Mouse (Mus musculus) gastrocnemius, adult 8-10 months (tissue): ENCODE measurements around the gene Clec4b2. TPM values are rescaled to one million over a fixed set of nuclear protein-coding genes. Genes with fewer than 3 reads are reported as not detected.

Source experiments
- total RNA-seq, 4 experiments: library from RNA; stranded (reverse); gene quantifications; 2 replicates each; pipeline ENCODE4 v1.2.4; 2022

Clec4b2 gene
- total RNA-seq, 4 experiments from 2014 or later = not detected

Other genes starting within 250 kb of the Clec4b2 start
- under 1 TPM in 3 of 4 experiments, not detected in 1; 0.21 to 0.44 (median 0.34) TPM for gene Clec4a3, start 220.4 kb upstream of the Clec4b2 start, total RNA-seq
- not detected for gene Clec4a4, start 182.5 kb upstream of the Clec4b2 start, total RNA-seq
- not detected for gene Clec4b1, start 122.9 kb upstream of the Clec4b2 start, total RNA-seq
- under 1 TPM in 2 of 4 experiments, not detected in 2; 0.56 to 0.67 TPM for gene Clec4a2, start 66.5 kb upstream of the Clec4b2 start, total RNA-seq
- gene Clec4n, start 57.0 kb downstream of the Clec4b2 start, total RNA-seq = under 1 TPM in 1 of 4 experiments, not detected in 3; 0.76 TPM
- not detected for gene Clec4d, start 89.2 kb downstream of the Clec4b2 start, total RNA-seq
- gene Clec4e, start 117.0 kb downstream of the Clec4b2 start, total RNA-seq = not detected
- not detected for gene Vmn2r19, start 135.4 kb downstream of the Clec4b2 start, total RNA-seq
- not detected for gene Vmn2r20, start 245.2 kb downstream of the Clec4b2 start, total RNA-seq